Mouse (Mus musculus): ENCODE measurements around the gene Gm4301.
"Not testable (repeated sequence)": the region's sequence is repeated elsewhere in the genome, so short reads cannot be mapped to it uniquely, and the experiment has no call there.

- not testable (repeated sequence) for TF ChIP-seq CTCF (conservative IDR thresholded peaks at IDR 0.05; ENCODE audit: insufficient read depth, insufficient read length, low read depth, low read length); POLR2A (IDR thresholded peaks at IDR 0.05; ENCODE audit: low read depth, low read length)
Observed at GRCm38 (mm10) chr10:100345672-100346071, 10.2 kb downstream of the Gm4301 start, which contains the start of gene Gm4303.
